Comparison of ENCODE assay signal across 29 mouse cellular contexts in genomic region chrX:47934352-47934751, GRCm38 (mm10). TPM values are rescaled to one million over a fixed set of nuclear protein-coding genes. Genes with fewer than 3 reads are reported as not detected.
"Had no signal": no experiment of that assay in that cellular context is flagged by ENCODE, and none has a peak within 500 bp of the region (broad histone marks: within the 10 kb centered on the region; RNA-seq: fewer than 3 reads in every experiment).

No protein-coding gene starts in this region.

- H3K9ac ChIP-seq: embryonic facial prominence, embryonic 12.5 days; embryonic facial prominence, embryonic 13.5 days; embryonic facial prominence, embryonic 15.5 days; forebrain, embryonic 12.5 days; forebrain, embryonic 13.5 days; forebrain, embryonic 15.5 days; forebrain, postnatal 0 days had no signal

- H3K27me3 ChIP-seq: embryonic facial prominence, embryonic 12.5 days; embryonic facial prominence, embryonic 13.5 days; embryonic facial prominence, embryonic 15.5 days; forebrain, embryonic 12.5 days; forebrain, embryonic 13.5 days; forebrain, embryonic 15.5 days had no signal

- H3K9me3 ChIP-seq: embryonic facial prominence, embryonic 10.5 days; embryonic facial prominence, embryonic 12.5 days; embryonic facial prominence, embryonic 13.5 days; embryonic facial prominence, embryonic 15.5 days; forebrain, embryonic 10.5 days; forebrain, embryonic 12.5 days; forebrain, embryonic 13.5 days; forebrain, embryonic 15.5 days; heart, embryonic 10.5 days had no signal

- ATAC-seq: forebrain, embryonic 13.5 days; forebrain, embryonic 14.5 days; forebrain, embryonic 15.5 days; forebrain, embryonic 16.5 days; forebrain, postnatal 0 days had no signal

- DNase-seq: cerebellum, adult 9-11 months; cerebellum, postnatal 10 days; cerebellum, postnatal 14 days; cerebellum, postnatal 25 days; cerebellum, postnatal 36 days; embryo, embryonic 11 days; forebrain, postnatal 0 days; gastrocnemius, adult 2 months; gastrocnemius, postnatal 10 days; gastrocnemius, postnatal 14 days; gastrocnemius, postnatal 25 days; gastrocnemius, postnatal 36 days; heart, adult 11 months; heart, adult 18-20 months; heart, adult 2 months had no signal

- H3K4me1 ChIP-seq: embryonic facial prominence, embryonic 10.5 days; embryonic facial prominence, embryonic 12.5 days; embryonic facial prominence, embryonic 13.5 days; embryonic facial prominence, embryonic 15.5 days; forebrain, embryonic 15.5 days; heart, embryonic 10.5 days had no signal

- H3K27ac ChIP-seq: embryonic facial prominence, embryonic 10.5 days; embryonic facial prominence, embryonic 12.5 days; embryonic facial prominence, embryonic 13.5 days; embryonic facial prominence, embryonic 15.5 days; forebrain, embryonic 10.5 days; forebrain, embryonic 12.5 days; forebrain, embryonic 13.5 days; forebrain, embryonic 15.5 days; gastrocnemius, adult 2 months; heart, adult 2 months; heart, embryonic 10.5 days had no signal

- H3K36me3 ChIP-seq: embryonic facial prominence, embryonic 12.5 days; forebrain, embryonic 12.5 days had no signal

- H3K4me3 ChIP-seq: embryonic facial prominence, embryonic 10.5 days; embryonic facial prominence, embryonic 12.5 days; embryonic facial prominence, embryonic 13.5 days; embryonic facial prominence, embryonic 15.5 days; erythroblast, embryonic 14.5 days; forebrain, embryonic 10.5 days; forebrain, embryonic 12.5 days; forebrain, embryonic 13.5 days; forebrain, embryonic 15.5 days; gastrocnemius, adult 2 months; heart, adult 2 months; heart, embryonic 10.5 days had no signal

RNA-seq across cellular contexts. Expression of gene Smarca1, which starts 41.6 kb away (rescaled TPM):
- total RNA-seq: common myeloid progenitor, adult 5-6 weeks; granulocyte monocyte progenitor cell, adult 5-6 weeks had no signal
- polyA plus RNA-seq: erythroblast, embryonic 14.5 days had no signal
